ENCODE assay signal across 28 mouse cellular contexts in genomic region chr3:56379500-56379899, GRCm38 (mm10).
DNase-seq lines count a peak whose midpoint lies in the region; ATAC-seq and TF ChIP-seq lines count a peak whose summit lies in the region.
"Had no signal": no experiment of that assay in that cellular context is flagged by ENCODE, and none has a peak within 500 bp of the region (broad histone marks: within the 10 kb centered on the region; RNA-seq: fewer than 3 reads in every experiment).

No protein-coding gene starts in this region.

- peaks cover 4% of the 10 kb centered on the region; the same call in 1 of the 2 replicates for H3K9me3 ChIP-seq in kidney, embryonic 14.5 days (ENCODE audit: control insufficient read depth, low read length)
- H3K9me3 ChIP-seq in forebrain, embryonic 14.5 days (replicated peaks; ENCODE audit: control insufficient read depth, low read length): no peaks in the 10 kb centered on the region
- no peaks in the 10 kb centered on the region for H3K9me3 ChIP-seq in forebrain, postnatal 0 days (ENCODE audit: low read length)
- no peaks in the 10 kb centered on the region for H3K9me3 ChIP-seq in hindbrain, embryonic 12.5 days (replicated peaks)
- H3K9me3 ChIP-seq: embryonic facial prominence, embryonic 12.5 days; midbrain, embryonic 13.5 days had no signal

- WGBS in kidney, embryonic 14.5 days: 55% methylated on average over 3 of the region's 3 CpGs
- 53% methylated on average over 3 of the region's 3 CpGs for WGBS in kidney, adult 2 months
- WGBS in forebrain, embryonic 14.5 days: 17% methylated on average over 3 of the region's 3 CpGs
- WGBS in forebrain, postnatal 0 days: 28% methylated on average over 3 of the region's 3 CpGs
- 74% methylated on average over 3 of the region's 3 CpGs for WGBS in hindbrain, embryonic 12.5 days

- no peaks in the 10 kb centered on the region for H3K27me3 ChIP-seq in kidney, embryonic 14.5 days (ENCODE audit: control insufficient read depth, insufficient read depth, low read length)
- no peaks in the 10 kb centered on the region for H3K27me3 ChIP-seq in kidney, adult 2 months (replicated peaks; ENCODE audit: control insufficient read depth, insufficient read depth, low read length)
- H3K27me3 ChIP-seq in forebrain, embryonic 14.5 days (replicated peaks; ENCODE audit: control insufficient read depth, insufficient read depth, low read length): no peaks in the 10 kb centered on the region
- no peaks in the 10 kb centered on the region for H3K27me3 ChIP-seq in forebrain, postnatal 0 days (ENCODE audit: insufficient read depth, low read length)
- H3K27me3 ChIP-seq in hindbrain, embryonic 12.5 days: no peaks in the 10 kb centered on the region
- H3K27me3 ChIP-seq: embryonic facial prominence, embryonic 12.5 days; hindbrain, embryonic 13.5 days; midbrain, embryonic 13.5 days had no signal

- ATAC-seq in kidney, embryonic 14.5 days (ENCODE audit: low FRiP score, low TSS enrichment): peak; percentile 55; the same call in 1 of the 2 replicates
- peak; percentile 91 for ATAC-seq in forebrain, embryonic 14.5 days
- ATAC-seq in forebrain, postnatal 0 days: peak; percentile 27; the same call in 1 of the 2 replicates
- ATAC-seq in hindbrain, embryonic 12.5 days (ENCODE audit: low FRiP score): no peak
- ATAC-seq: intestine, embryonic 16.5 days; midbrain, embryonic 13.5 days had no signal

- H3K36me3 ChIP-seq in kidney, embryonic 14.5 days (ENCODE audit: control insufficient read depth, insufficient read depth, low read length): no peaks in the 10 kb centered on the region
- no peaks in the 10 kb centered on the region for H3K36me3 ChIP-seq in kidney, adult 2 months (ENCODE audit: control insufficient read depth, insufficient read depth, low read length)
- no peaks in the 10 kb centered on the region for H3K36me3 ChIP-seq in forebrain, embryonic 14.5 days (ENCODE audit: control insufficient read depth, insufficient read depth, low read length)
- no peaks in the 10 kb centered on the region for H3K36me3 ChIP-seq in forebrain, postnatal 0 days (ENCODE audit: insufficient read depth)
- no peaks in the 10 kb centered on the region for H3K36me3 ChIP-seq in hindbrain, embryonic 12.5 days
- H3K36me3 ChIP-seq: embryonic facial prominence, embryonic 12.5 days; hindbrain, embryonic 13.5 days; midbrain, embryonic 13.5 days had no signal

- no peak overlapping the region for H3K9ac ChIP-seq in kidney, embryonic 14.5 days (ENCODE audit: low read depth, low read length)
- H3K9ac ChIP-seq in forebrain, embryonic 14.5 days (ENCODE audit: low read length): no peak overlapping the region
- H3K9ac ChIP-seq in forebrain, postnatal 0 days: no peak overlapping the region
- H3K9ac ChIP-seq in hindbrain, embryonic 12.5 days: no peak overlapping the region
- H3K9ac ChIP-seq: embryonic facial prominence, embryonic 12.5 days; hindbrain, embryonic 13.5 days; liver, embryonic 14.5 days; midbrain, embryonic 13.5 days had no signal

- no peak for TF ChIP-seq POLR2A in kidney, adult 2 months (IDR thresholded peaks at IDR 0.05; ENCODE audit: low read depth, low read length)

- no peak overlapping the region for H3K4me3 ChIP-seq in kidney, embryonic 14.5 days (ENCODE audit: low read length)
- H3K4me3 ChIP-seq in kidney, adult 2 months (ENCODE audit: insufficient read depth, low read depth, low read length): no peak overlapping the region
- no peak overlapping the region for H3K4me3 ChIP-seq in forebrain, embryonic 14.5 days (ENCODE audit: low read depth, low read length)
- no peak overlapping the region for H3K4me3 ChIP-seq in forebrain, postnatal 0 days (ENCODE audit: low read depth, low read length)
- no peak overlapping the region for H3K4me3 ChIP-seq in hindbrain, embryonic 12.5 days
- H3K4me3 ChIP-seq: embryonic facial prominence, embryonic 12.5 days; hindbrain, embryonic 13.5 days; midbrain, embryonic 13.5 days had no signal

- H3K27ac ChIP-seq in kidney, embryonic 14.5 days (ENCODE audit: low read depth, low read length): no peak overlapping the region
- H3K27ac ChIP-seq in kidney, adult 2 months (ENCODE audit: insufficient read depth, low read depth, low read length): no peak overlapping the region
- H3K27ac ChIP-seq in forebrain, embryonic 14.5 days (ENCODE audit: low read depth, low read length): no peak overlapping the region
- no peak overlapping the region for H3K27ac ChIP-seq in forebrain, postnatal 0 days (ENCODE audit: low read depth, low read length)
- H3K27ac ChIP-seq in hindbrain, embryonic 12.5 days: no peak overlapping the region
- H3K27ac ChIP-seq: embryonic facial prominence, embryonic 12.5 days; hindbrain, embryonic 13.5 days; kidney, postnatal 0 days; liver, embryonic 14.5 days; macrophage; midbrain, embryonic 13.5 days had no signal

- no peak overlapping the region for H3K4me2 ChIP-seq in kidney, embryonic 14.5 days (replicated peaks; ENCODE audit: low read depth, low read length)
- H3K4me2 ChIP-seq in forebrain, embryonic 14.5 days (ENCODE audit: low read length): no peak overlapping the region
- no peak overlapping the region for H3K4me2 ChIP-seq in forebrain, postnatal 0 days (ENCODE audit: low read depth)
- no peak overlapping the region for H3K4me2 ChIP-seq in hindbrain, embryonic 12.5 days (replicated peaks)
- H3K4me2 ChIP-seq: embryonic facial prominence, embryonic 12.5 days; heart, embryonic 11.5 days; hindbrain, embryonic 13.5 days; midbrain, embryonic 13.5 days had no signal

- no peaks in the 10 kb centered on the region for H3K4me1 ChIP-seq in kidney, embryonic 14.5 days (ENCODE audit: control insufficient read depth, insufficient read depth, low read length)
- H3K4me1 ChIP-seq in kidney, adult 2 months (ENCODE audit: control insufficient read depth, insufficient read depth, low read length): no peaks in the 10 kb centered on the region
- H3K4me1 ChIP-seq in forebrain, embryonic 14.5 days (ENCODE audit: control insufficient read depth, insufficient read depth, low read length): no peaks in the 10 kb centered on the region
- H3K4me1 ChIP-seq in forebrain, postnatal 0 days (ENCODE audit: insufficient read depth): no peaks in the 10 kb centered on the region
- H3K4me1 ChIP-seq in hindbrain, embryonic 12.5 days: no peaks in the 10 kb centered on the region
- H3K4me1 ChIP-seq: embryonic facial prominence, embryonic 12.5 days; hindbrain, embryonic 13.5 days; midbrain, embryonic 13.5 days had no signal

- DNase-seq in kidney, adult 2 months: no peak
- peak; percentile 13 for DNase-seq in layer of hippocampus, adult 9-11 months
- no peak for DNase-seq in layer of hippocampus, adult 8-10 months (ENCODE audit: low spot score in 2 of 2)
- DNase-seq in forebrain, embryonic 14.5 days (ENCODE audit: low spot score): peak; percentile 67
- no peak for DNase-seq in forebrain, postnatal 0 days
- DNase-seq: adrenal gland, postnatal 25 days; B cell, adult 2 months; cerebellum, adult 8-10 months; cerebellum, postnatal 25 days; gastrocnemius, postnatal 36 days; heart, adult 18-20 months; heart, postnatal 36 days; liver; lung, adult 2 months; lung, postnatal 10 days; right cerebral cortex, postnatal 25 days; thymus, adult 18-20 months; thymus, postnatal 25 days had no signal

- TF ChIP-seq CTCF in kidney, adult 2 months (conservative IDR thresholded peaks at IDR 0.05; ENCODE audit: insufficient read depth, insufficient read length, low read depth, low read length): no peak
- no peak for TF ChIP-seq CTCF in forebrain, postnatal 0 days (IDR thresholded peaks at IDR 0.05; ENCODE audit: low read depth)

Comparison
In these comparisons a context has a peak if more than half of its experiments do, and no peak if none do; other contexts are left out.
1. DNase-seq: peak in layer of hippocampus, adult 9-11 months (single experiment) and forebrain, embryonic 14.5 days (single experiment); none in kidney, adult 2 months (single experiment), layer of hippocampus, adult 8-10 months (0 of 2) and forebrain, postnatal 0 days (single experiment).